ENCODE assay signal across 19 mouse cellular contexts in genomic region chr8:124664414-124664813, GRCm38 (mm10). TPM values are rescaled to one million over a fixed set of nuclear protein-coding genes. Genes with fewer than 3 reads are reported as not detected.
A peak's percentile ranks its signal among the peaks of the same experiment; 100 is the strongest.
DNase-seq lines count a peak whose midpoint lies in the region; ATAC-seq and TF ChIP-seq lines count a peak whose summit lies in the region.
"Had no signal": no experiment of that assay in that cellular context is flagged by ENCODE, and none has a peak within 500 bp of the region (broad histone marks: within the 10 kb centered on the region; RNA-seq: fewer than 3 reads in every experiment).

No protein-coding gene starts in this region.

- DNase-seq in heart, adult 18-20 months: no peak
- no peak for DNase-seq in hindbrain, postnatal 0 days (ENCODE audit: low spot score)
- no peak for DNase-seq in hindbrain, embryonic 14.5 days (ENCODE audit: low spot score)
- no peak for DNase-seq in neural tube, embryonic 10.5 days (ENCODE audit: extremely low spot score, low spot score)
- no peak for DNase-seq in left cerebral cortex, postnatal 25 days (ENCODE audit: low spot score in 2 of 2)
- DNase-seq: adrenal gland, postnatal 14 days; cerebellum, adult 18-20 months; cerebellum, postnatal 36 days; gastrocnemius, postnatal 14 days; heart, postnatal 14 days; kidney, adult 18-20 months; spleen, adult 18-20 months; thymus, postnatal 36 days had no signal

- WGBS in heart, embryonic 13.5 days: 47% methylated on average over 3 of the region's 3 CpGs
- 82% methylated on average over 3 of the region's 3 CpGs for WGBS in hindbrain, postnatal 0 days
- WGBS in hindbrain, embryonic 14.5 days: 87% methylated on average over 3 of the region's 3 CpGs
- WGBS in neural tube, embryonic 15.5 days: 85% methylated on average over 3 of the region's 3 CpGs
- WGBS in stomach, embryonic 16.5 days: 57% methylated on average over 3 of the region's 3 CpGs

- no peak for ATAC-seq in heart, embryonic 13.5 days (ENCODE audit: extremely low read depth, insufficient number of reproducible peaks, low FRiP score, low TSS enrichment)
- no peak for ATAC-seq in hindbrain, postnatal 0 days
- ATAC-seq in hindbrain, embryonic 14.5 days (ENCODE audit: low FRiP score): no peak
- ATAC-seq in neural tube, embryonic 15.5 days (ENCODE audit: low FRiP score): no peak
- no peak for ATAC-seq in stomach, embryonic 16.5 days (ENCODE audit: insufficient read depth, low FRiP score)
- ATAC-seq: activated CD4-positive, CD25-positive, alpha-beta regulatory T cell, adult 4 months; Patski had no signal

- peak overlapping the region; percentile 78; the same call in 1 of the 2 replicates for H3K4me2 ChIP-seq in heart, embryonic 13.5 days
- no peak overlapping the region for H3K4me2 ChIP-seq in hindbrain, postnatal 0 days (ENCODE audit: low read depth, low read length)
- no peak overlapping the region for H3K4me2 ChIP-seq in hindbrain, embryonic 14.5 days (replicated peaks)
- H3K4me2 ChIP-seq in neural tube, embryonic 15.5 days: no peak overlapping the region
- no peak overlapping the region for H3K4me2 ChIP-seq in stomach, embryonic 16.5 days (ENCODE audit: low read depth, low read length)

- H3K4me3 ChIP-seq in heart, embryonic 13.5 days: no peak overlapping the region
- no peak overlapping the region for H3K4me3 ChIP-seq in hindbrain, postnatal 0 days (ENCODE audit: low read length)
- H3K4me3 ChIP-seq in hindbrain, embryonic 14.5 days (replicated peaks; ENCODE audit: low read length): no peak overlapping the region
- H3K4me3 ChIP-seq in neural tube, embryonic 15.5 days (replicated peaks): no peak overlapping the region
- H3K4me3 ChIP-seq in stomach, embryonic 16.5 days (replicated peaks; ENCODE audit: low read length): no peak overlapping the region

- no peak for TF ChIP-seq CTCF in hindbrain, postnatal 0 days (IDR thresholded peaks at IDR 0.05; ENCODE audit: low read depth)

- H3K4me1 ChIP-seq in heart, embryonic 13.5 days: peaks cover 40% of the 10 kb centered on the region
- H3K4me1 ChIP-seq in hindbrain, postnatal 0 days (ENCODE audit: insufficient read depth, low read length): peaks cover 25% of the 10 kb centered on the region
- H3K4me1 ChIP-seq in hindbrain, embryonic 14.5 days (replicated peaks; ENCODE audit: control insufficient read depth, insufficient read depth, low read length): peaks cover 32% of the 10 kb centered on the region
- peaks cover 42% of the 10 kb centered on the region for H3K4me1 ChIP-seq in neural tube, embryonic 15.5 days
- peaks cover 28% of the 10 kb centered on the region for H3K4me1 ChIP-seq in stomach, embryonic 16.5 days (ENCODE audit: control insufficient read depth, insufficient read depth, low read length)

- no peaks in the 10 kb centered on the region for H3K9me3 ChIP-seq in heart, embryonic 13.5 days
- H3K9me3 ChIP-seq in hindbrain, postnatal 0 days (ENCODE audit: low read length): no peaks in the 10 kb centered on the region
- H3K9me3 ChIP-seq in hindbrain, embryonic 14.5 days (ENCODE audit: control insufficient read depth, low read length): no peaks in the 10 kb centered on the region
- no peaks in the 10 kb centered on the region for H3K9me3 ChIP-seq in neural tube, embryonic 15.5 days (replicated peaks)
- H3K9me3 ChIP-seq in stomach, embryonic 16.5 days (replicated peaks; ENCODE audit: control insufficient read depth, low read length): no peaks in the 10 kb centered on the region

- H3K36me3 ChIP-seq in heart, embryonic 13.5 days: peaks cover 4% of the 10 kb centered on the region; the same call in 1 of the 2 replicates
- H3K36me3 ChIP-seq in hindbrain, postnatal 0 days (ENCODE audit: insufficient read depth, low read length): no peaks in the 10 kb centered on the region
- H3K36me3 ChIP-seq in hindbrain, embryonic 14.5 days (replicated peaks; ENCODE audit: control insufficient read depth, insufficient read depth): no peaks in the 10 kb centered on the region
- no peaks in the 10 kb centered on the region for H3K36me3 ChIP-seq in neural tube, embryonic 15.5 days
- no peaks in the 10 kb centered on the region for H3K36me3 ChIP-seq in stomach, embryonic 16.5 days (ENCODE audit: control insufficient read depth, insufficient read depth, low read length)

- no peak overlapping the region for H3K9ac ChIP-seq in heart, embryonic 13.5 days
- no peak overlapping the region for H3K9ac ChIP-seq in hindbrain, postnatal 0 days (replicated peaks; ENCODE audit: low read length)
- H3K9ac ChIP-seq in hindbrain, embryonic 14.5 days: no peak overlapping the region
- H3K9ac ChIP-seq in neural tube, embryonic 15.5 days (replicated peaks): no peak overlapping the region
- H3K9ac ChIP-seq in stomach, embryonic 16.5 days (ENCODE audit: low read length): no peak overlapping the region
- H3K9ac ChIP-seq: lung, embryonic 14.5 days had no signal

- intact Hi-C loops in left cerebral cortex, postnatal 25 days (cut with DNase I): loop anchor here (5.0 kb wide), 2 partner anchors 47 to 277 kb away; no protein-coding TSS in a partner anchor

- H3K27ac ChIP-seq in heart, embryonic 13.5 days (replicated peaks): peak overlapping the region; percentile 95
- peak overlapping the region; percentile 85; the same call in 1 of the 2 replicates for H3K27ac ChIP-seq in hindbrain, postnatal 0 days
- no peak overlapping the region for H3K27ac ChIP-seq in hindbrain, embryonic 14.5 days
- H3K27ac ChIP-seq in neural tube, embryonic 15.5 days (replicated peaks): peak overlapping the region; percentile 91
- peak overlapping the region; percentile 91; the same call in 1 of the 2 replicates for H3K27ac ChIP-seq in stomach, embryonic 16.5 days (ENCODE audit: low read length)

- no peaks in the 10 kb centered on the region for H3K27me3 ChIP-seq in heart, embryonic 13.5 days (replicated peaks)
- H3K27me3 ChIP-seq in hindbrain, postnatal 0 days (ENCODE audit: insufficient read depth, low read length): no peaks in the 10 kb centered on the region
- no peaks in the 10 kb centered on the region for H3K27me3 ChIP-seq in hindbrain, embryonic 14.5 days (ENCODE audit: control insufficient read depth, insufficient read depth, low read length)
- H3K27me3 ChIP-seq in neural tube, embryonic 15.5 days (replicated peaks): no peaks in the 10 kb centered on the region
- H3K27me3 ChIP-seq in stomach, embryonic 16.5 days (ENCODE audit: control insufficient read depth, insufficient read depth, low read length): no peaks in the 10 kb centered on the region
- H3K27me3 ChIP-seq: Patski had no signal

RNA-seq across cellular contexts. Expression of gene 2310022B05Rik, which starts 1.2 kb away (rescaled TPM):
- polyA plus RNA-seq in heart, embryonic 13.5 days (2015; fragmentation: Nextera tagmentation; extraction: Ambion mirVana): 37.8 TPM in 2 replicates
- 10 to 100 TPM; 50.8 to 70.0 TPM for total RNA-seq in heart, adult 18-20 months (2021)
- total RNA-seq in hindbrain, postnatal 0 days (2014; rRNA removed): 100 and 106 TPM in 2 replicates
- polyA plus RNA-seq in hindbrain, postnatal 0 days (2015; fragmentation: Nextera tagmentation; extraction: Ambion mirVana): 27.0 and 30.2 TPM in 2 replicates
- 26.6 and 27.3 TPM in 2 replicates for polyA plus RNA-seq in hindbrain, embryonic 14.5 days (2014; fragmentation: Nextera tagmentation; extraction: Ambion mirVana)
- polyA plus RNA-seq in neural tube, embryonic 15.5 days (2015; fragmentation: Nextera tagmentation; extraction: Ambion mirVana): 15.4 and 16.1 TPM in 2 replicates
- polyA plus RNA-seq in stomach, embryonic 16.5 days (2015; fragmentation: Nextera tagmentation; extraction: Ambion mirVana): 23.3 and 23.5 TPM in 2 replicates
- total RNA-seq in left cerebral cortex, postnatal 25 days (2021): 10 to 100 TPM; 50.5 to 55.8 TPM

RNA-seq across cellular contexts. Expression of gene Ttc13, which starts 57.4 kb away (rescaled TPM):
- 27.0 and 28.2 TPM in 2 replicates for polyA plus RNA-seq in heart, embryonic 13.5 days (2015; fragmentation: Nextera tagmentation; extraction: Ambion mirVana)
- total RNA-seq in heart, adult 18-20 months (2021): 10 to 100 TPM; 14.7 to 15.0 TPM
- total RNA-seq in hindbrain, postnatal 0 days (2014; rRNA removed): 63.1 and 64.2 TPM in 2 replicates
- polyA plus RNA-seq in hindbrain, postnatal 0 days (2015; fragmentation: Nextera tagmentation; extraction: Ambion mirVana): 57.5 and 58.6 TPM in 2 replicates
- 71.1 and 74.3 TPM in 2 replicates for polyA plus RNA-seq in hindbrain, embryonic 14.5 days (2014; fragmentation: Nextera tagmentation; extraction: Ambion mirVana)
- polyA plus RNA-seq in neural tube, embryonic 15.5 days (2015; fragmentation: Nextera tagmentation; extraction: Ambion mirVana): 57.5 and 62.9 TPM in 2 replicates
- 35.1 and 41.9 TPM in 2 replicates for polyA plus RNA-seq in stomach, embryonic 16.5 days (2015; fragmentation: Nextera tagmentation; extraction: Ambion mirVana)
- 10 to 100 TPM; 39.1 to 46.4 TPM for total RNA-seq in left cerebral cortex, postnatal 25 days (2021)

RNA-seq across cellular contexts. Expression of gene Arv1, which starts 57.5 kb away (rescaled TPM):
- 14.0 and 17.2 TPM in 2 replicates for polyA plus RNA-seq in heart, embryonic 13.5 days (2015; fragmentation: Nextera tagmentation; extraction: Ambion mirVana)
- total RNA-seq in heart, adult 18-20 months (2021): 1 to 10 TPM; 3.6 to 4.0 TPM
- total RNA-seq in hindbrain, postnatal 0 days (2014; rRNA removed): 11.1 and 17.5 TPM in 2 replicates
- 31.5 and 33.5 TPM in 2 replicates for polyA plus RNA-seq in hindbrain, postnatal 0 days (2015; fragmentation: Nextera tagmentation; extraction: Ambion mirVana)
- polyA plus RNA-seq in hindbrain, embryonic 14.5 days (2014; fragmentation: Nextera tagmentation; extraction: Ambion mirVana): 32.0 and 32.7 TPM in 2 replicates
- polyA plus RNA-seq in neural tube, embryonic 15.5 days (2015; fragmentation: Nextera tagmentation; extraction: Ambion mirVana): 28.2 and 30.6 TPM in 2 replicates
- polyA plus RNA-seq in stomach, embryonic 16.5 days (2015; fragmentation: Nextera tagmentation; extraction: Ambion mirVana): 17.2 and 19.0 TPM in 2 replicates
- total RNA-seq in left cerebral cortex, postnatal 25 days (2021): 10 to 100 TPM; 11.1 to 11.4 TPM
